Mouse (Mus musculus) midbrain, embryonic 13.5 days (tissue): ENCODE measurements around the gene Fuk. TPM values are rescaled to one million over a fixed set of nuclear protein-coding genes. Genes with fewer than 3 reads are reported as not detected.
"Not testable (repeated sequence)": the region's sequence is repeated elsewhere in the genome, so short reads cannot be mapped to it uniquely, and the experiment has no call there.

Source experiments
- ATAC-seq: fragments of 200-750 bp; cut with Nextera tagmentation; 2 replicates; pipeline ENCODE4 v1.8.0; 2017; ENCODE audit warnings: mild to moderate bottlenecking, moderate TSS enrichment, moderate library complexity
- H3K27ac ChIP-seq: fragments of 300-500 bp; sonication (generic); 2 replicates; pipeline ENCODE4 v1.5.1; 2015; ENCODE audit warnings: inconsistent platforms, mild to moderate bottlenecking, moderate library complexity
- H3K27me3 ChIP-seq: fragments of 300-500 bp; sonication (generic); 2 replicates; pipeline ENCODE4 v1.6.1; 2015; ENCODE audit warnings: mild to moderate bottlenecking, inconsistent platforms
- H3K36me3 ChIP-seq: fragments of 300-500 bp; sonication (generic); 2 replicates; pipeline ENCODE4 v1.6.1; 2015; ENCODE audit warnings: mild to moderate bottlenecking, inconsistent platforms
- H3K4me1 ChIP-seq: fragments of 300-500 bp; sonication (generic); replicated peaks from 2 replicates; pipeline ENCODE4 v1.6.1; 2015; ENCODE audit warnings: inconsistent platforms
- H3K4me2 ChIP-seq: fragments of 300-500 bp; sonication (generic); replicated peaks from 2 replicates; pipeline ENCODE4 v1.6.1; 2015; ENCODE audit warnings: moderate library complexity, mild to moderate bottlenecking, inconsistent platforms
- H3K4me3 ChIP-seq: fragments of 300-500 bp; sonication (generic); replicated peaks from 2 replicates; pipeline ENCODE4 v1.5.1; 2015; ENCODE audit warnings: mild to moderate bottlenecking, inconsistent platforms
- H3K9ac ChIP-seq: fragments of 300-500 bp; sonication (generic); replicated peaks from 2 replicates; pipeline ENCODE4 v1.6.1; 2015; ENCODE audit warnings: mild to moderate bottlenecking, inconsistent platforms
- H3K9me3 ChIP-seq: fragments of 300-500 bp; sonication (generic); 2 replicates; pipeline ENCODE4 v1.6.1; 2016; ENCODE audit warnings: mild to moderate bottlenecking, inconsistent platforms
- WGBS: fragments of 180-500 bp; shearing (Covaris S2); methylation state at CpG from one replicate; pipeline ENCODE4 v1.1.7; 2015; 5-methylcytosine and 5-hydroxymethylcytosine counted together
- polyA plus RNA-seq: library from polyadenylated mRNA; unstranded; fragments of >200 nt; fragmentation: Nextera tagmentation; extraction: Ambion mirVana; gene quantifications from 2 replicates; pipeline ENCODE4 v1.2.1, GENCODE M21; 2015

Gene Fuk
- polyA plus RNA-seq, 1 experiment from 2014 or later: 9.6 TPM

- ATAC-seq: no peak
- Histone ChIP-seq H3K4me3 (no peak overlapping the region), H3K36me3 (peaks cover 93% of the 10 kb centered on the region), H3K9ac (no peak overlapping the region), H3K27me3 (no peaks in the 10 kb centered on the region), H3K9me3 (no peaks in the 10 kb centered on the region), H3K4me1 (no peaks in the 10 kb centered on the region), H3K27ac (no peak overlapping the region), H3K4me2 (no peak overlapping the region)
- WGBS: 84% methylated on average over 5 of the region's 5 CpGs
Observed at GRCm38 (mm10) chr8:110856760-110857461, 45.4 kb downstream of the Fuk start.

- WGBS: 94% methylated on average over 4 of the region's 4 CpGs
- peaks cover 94% of the 10 kb centered on the region for H3K36me3 ChIP-seq
- H3K4me3 ChIP-seq, H3K4me1 ChIP-seq, H3K27ac ChIP-seq, H3K9ac ChIP-seq, ATAC-seq, H3K9me3 ChIP-seq, H3K27me3 ChIP-seq, H3K4me2 ChIP-seq: not testable (repeated sequence)
Observed at GRCm38 (mm10) chr8:110856073-110856472, 46.2 kb downstream of the Fuk start.

GRCm38 (mm10) chr8:110851186-110851585 lies 51.1 kb downstream of the Fuk start:
- H3K4me3 ChIP-seq: no peak overlapping the region
- H3K9me3 ChIP-seq: no peaks in the 10 kb centered on the region
- H3K9ac ChIP-seq: no peak overlapping the region
- no peak overlapping the region for H3K27ac ChIP-seq
- H3K36me3 ChIP-seq: peaks cover 66% of the 10 kb centered on the region
- H3K27me3 ChIP-seq: no peaks in the 10 kb centered on the region
- no peak overlapping the region for H3K4me2 ChIP-seq
- H3K4me1 ChIP-seq: peaks cover 13% of the 10 kb centered on the region
- no peak for ATAC-seq
- 95% methylated on average over 10 of the region's 10 CpGs for WGBS

- Histone ChIP-seq H3K27ac (no peak overlapping the region), H3K4me3 (peak overlapping the region; percentile 94), H3K4me2 (peak overlapping the region; percentile 77), H3K9me3 (no peaks in the 10 kb centered on the region), H3K36me3 (peaks cover 50% of the 10 kb centered on the region), H3K4me1 (peaks cover 33% of the 10 kb centered on the region), H3K9ac (peak overlapping the region; percentile 69), H3K27me3 (no peaks in the 10 kb centered on the region)
- WGBS: 57% methylated on average over 14 of the region's 14 CpGs
- no peak for ATAC-seq
Observed at GRCm38 (mm10) chr8:110847645-110848495, 54.4 kb downstream of the Fuk start.

GRCm38 (mm10) chr8:110847171-110847549 lies 55.1 kb downstream of the Fuk start:
- H3K27ac ChIP-seq: peak overlapping the region; percentile 77
- peaks cover 33% of the 10 kb centered on the region for H3K4me1 ChIP-seq
- 3% methylated on average over 13 of the region's 13 CpGs for WGBS
- no peaks in the 10 kb centered on the region for H3K27me3 ChIP-seq
- peak overlapping the region; percentile 69 for H3K9ac ChIP-seq
- H3K4me3 ChIP-seq: peak overlapping the region; percentile 94
- peaks cover 50% of the 10 kb centered on the region for H3K36me3 ChIP-seq
- H3K4me2 ChIP-seq: peak overlapping the region; percentile 77
- ATAC-seq: no peak
- no peaks in the 10 kb centered on the region for H3K9me3 ChIP-seq

- Histone ChIP-seq H3K4me1 (peaks cover 33% of the 10 kb centered on the region), H3K4me2 (peak within 1 kb of the TSS; percentile 77), H3K9me3 (no peaks in the 10 kb centered on the region), H3K27me3 (no peaks in the 10 kb centered on the region), H3K36me3 (peaks cover 47% of the 10 kb centered on the region), H3K27ac (peak within 1 kb of the TSS; percentile 90), H3K4me3 (peak within 1 kb of the TSS; percentile 94), H3K9ac (peak within 1 kb of the TSS; percentile 97)
- peak; percentile 89 for ATAC-seq
- WGBS: under 1% methylated on average over 53 of the region's 53 CpGs
Observed at GRCm38 (mm10) chr8:110846405-110847170, 55.7 kb downstream of the Fuk start, which contains the start of the genes Cog4 and Sf3b3. Gene Cog4 (plus strand): TSS chr8:110846600. Gene Sf3b3 (minus strand): TSS chr8:110846787.

GRCm38 (mm10) chr8:110845821-110846404 lies 56.4 kb downstream of the Fuk start:
- H3K36me3 ChIP-seq: peaks cover 47% of the 10 kb centered on the region
- H3K4me3 ChIP-seq: peak overlapping the region; percentile 94
- peak overlapping the region; percentile 90 for H3K27ac ChIP-seq
- H3K4me1 ChIP-seq: peaks cover 33% of the 10 kb centered on the region
- no peak for ATAC-seq
- no peaks in the 10 kb centered on the region for H3K27me3 ChIP-seq
- H3K4me2 ChIP-seq: peak overlapping the region; percentile 77
- 12% methylated on average over 17 of the region's 17 CpGs for WGBS
- H3K9me3 ChIP-seq: no peaks in the 10 kb centered on the region
- peak overlapping the region; percentile 97 for H3K9ac ChIP-seq

GRCm38 (mm10) chr8:110844941-110845340 lies 57.3 kb downstream of the Fuk start:
- Histone ChIP-seq H3K36me3 (peaks cover 47% of the 10 kb centered on the region), H3K27ac (no peak overlapping the region), H3K4me3 (peak overlapping the region; percentile 94), H3K27me3 (no peaks in the 10 kb centered on the region), H3K9ac (no peak overlapping the region), H3K4me1 (peaks cover 33% of the 10 kb centered on the region), H3K9me3 (no peaks in the 10 kb centered on the region), H3K4me2 (peak overlapping the region; percentile 77)
- ATAC-seq: no peak
- 85% methylated on average over 3 of the region's 3 CpGs for WGBS

- Histone ChIP-seq H3K9ac (no peak overlapping the region), H3K4me2 (no peak overlapping the region), H3K36me3 (peaks cover 61% of the 10 kb centered on the region), H3K4me3 (no peak overlapping the region), H3K27me3 (no peaks in the 10 kb centered on the region), H3K27ac (no peak overlapping the region), H3K9me3 (no peaks in the 10 kb centered on the region), H3K4me1 (peaks cover 29% of the 10 kb centered on the region)
- ATAC-seq: no peak
- 93% methylated on average over 5 of the region's 5 CpGs for WGBS
Observed at GRCm38 (mm10) chr8:110843207-110843606, 59.1 kb downstream of the Fuk start.

- H3K9me3 ChIP-seq: no peaks in the 10 kb centered on the region
- H3K4me1 ChIP-seq: peaks cover 20% of the 10 kb centered on the region
- no peak overlapping the region for H3K9ac ChIP-seq
- H3K36me3 ChIP-seq: peaks cover 73% of the 10 kb centered on the region
- H3K4me3 ChIP-seq: no peak overlapping the region
- ATAC-seq: no peak
- H3K4me2 ChIP-seq: no peak overlapping the region
- 100% methylated on average over 3 of the region's 3 CpGs for WGBS
- H3K27me3 ChIP-seq: no peaks in the 10 kb centered on the region
- no peak overlapping the region for H3K27ac ChIP-seq
Observed at GRCm38 (mm10) chr8:110842012-110842574, 60.2 kb downstream of the Fuk start.
